Mouse (Mus musculus) limb, embryonic 14.5 days (tissue): ENCODE measurements at regions not wholly inside any gene's neighbourhood (a gene's known extent, or its start where the extent isn't known, plus 50 kb on each side); places are given as distances from the start of the nearest gene placed in this dataset.

Source experiments
- ATAC-seq: fragments of 200-750 bp; cut with Nextera tagmentation; 2 replicates; pipeline ENCODE4 v1.8.0; 2017; ENCODE audit warnings: low read depth, moderate number of reproducible peaks, moderate TSS enrichment; ENCODE audit not compliant: low FRiP score
- DNase-seq: peaks from one replicate; pipeline ENCODE4 v3.0.0-alpha.2; 2015; ENCODE audit warnings: low spot score
- H3K27ac ChIP-seq: fragments of 300-500 bp; sonication (generic); replicated peaks from 2 replicates; pipeline ENCODE4 v1.5.1; 2014; ENCODE audit warnings: low read depth, mild to moderate bottlenecking, low read length, moderate library complexity, mixed read lengths
- H3K27me3 ChIP-seq: fragments of 300-500 bp; sonication (generic); 2 replicates; pipeline ENCODE4 v1.6.1; 2014; ENCODE audit warnings: low read length, mixed read lengths; ENCODE audit not compliant: control insufficient read depth, insufficient read depth
- H3K36me3 ChIP-seq: fragments of 300-500 bp; sonication (generic); 2 replicates; pipeline ENCODE4 v1.6.1; 2014; ENCODE audit warnings: mild to moderate bottlenecking, low read length, moderate library complexity, mixed read lengths; ENCODE audit not compliant: control insufficient read depth, insufficient read depth
- H3K4me1 ChIP-seq: fragments of 300-500 bp; sonication (generic); 2 replicates; pipeline ENCODE4 v1.6.1; 2014; ENCODE audit warnings: antibody characterized with exemption, low read length, mixed read lengths; ENCODE audit not compliant: control insufficient read depth, insufficient read depth
- H3K4me2 ChIP-seq: fragments of 300-500 bp; sonication (generic); replicated peaks from 2 replicates; pipeline ENCODE4 v1.6.1; 2014; ENCODE audit warnings: low read depth, mild to moderate bottlenecking, low read length, moderate library complexity; ENCODE audit not compliant: severe bottlenecking
- H3K4me3 ChIP-seq: fragments of 300-500 bp; sonication (generic); replicated peaks from 2 replicates; pipeline ENCODE4 v1.5.1; 2014; ENCODE audit warnings: low read length
- H3K9ac ChIP-seq: fragments of 300-500 bp; sonication (generic); 2 replicates; pipeline ENCODE4 v1.6.1; 2014; ENCODE audit warnings: mild to moderate bottlenecking, low read depth, low read length, moderate library complexity; ENCODE audit not compliant: severe bottlenecking
- H3K9me3 ChIP-seq: fragments of 300-500 bp; sonication (generic); 2 replicates; pipeline ENCODE4 v1.6.1; 2016; ENCODE audit warnings: low read length; ENCODE audit not compliant: control insufficient read depth
- POLR2A ChIP-seq: fragments of 200-500 bp; IDR thresholded peaks from 2 replicates; pipeline ENCODE4 v1.8.0; 2012; ENCODE audit warnings: inconsistent platforms, mild to moderate bottlenecking, moderate library complexity, borderline replicate concordance; ENCODE audit not compliant: insufficient read depth, insufficient read length; ENCODE audit errors: extremely low read depth
- WGBS: fragments of 180-500 bp; shearing (Covaris S2); extraction: QIAGEN DNeasy Blood & Tissue Kit; methylation state at CpG from one replicate; pipeline ENCODE4 v1.1.7; 2014; 5-methylcytosine and 5-hydroxymethylcytosine counted together

GRCm38 (mm10) chr17:84027275-84027674 is 160.5 kb downstream of the Zfp36l2 start:
- Histone ChIP-seq H3K4me3 (no peak overlapping the region), H3K4me1 (peaks cover 36% of the 10 kb centered on the region), H3K27me3 (no peaks in the 10 kb centered on the region), H3K36me3 (no peaks in the 10 kb centered on the region), H3K27ac (no peak overlapping the region), H3K4me2 (no peak overlapping the region), H3K9ac (no peak overlapping the region), H3K9me3 (no peaks in the 10 kb centered on the region)
- DNase-seq, result no peak
- 52% methylated on average over 9 of the region's 9 CpGs for WGBS
- no peak for ATAC-seq
- no peak for TF ChIP-seq POLR2A

DNA sequence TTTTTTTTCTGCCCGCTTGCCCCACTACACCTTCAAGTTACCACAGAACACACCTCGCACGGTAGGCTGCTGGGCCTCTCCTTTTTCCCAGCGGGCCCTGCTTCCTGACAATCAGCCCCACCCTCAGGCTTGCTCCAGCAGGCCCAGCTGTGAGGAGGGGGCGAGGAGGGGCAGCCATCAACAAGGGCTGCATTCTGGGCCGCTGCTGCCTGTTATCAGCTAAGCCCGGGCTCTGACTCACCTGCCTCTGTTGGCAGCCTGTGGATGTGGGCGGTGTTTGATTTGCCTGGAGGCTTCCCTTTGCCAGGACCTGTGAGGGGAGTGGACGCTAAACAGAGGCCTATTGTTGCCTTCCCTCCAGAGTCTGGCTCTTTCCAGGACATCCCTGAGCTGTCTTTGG is 161.6 kb downstream of the Zfp36l2 start:
- Histone ChIP-seq H3K4me1 (peaks cover 27% of the 10 kb centered on the region), H3K36me3 (no peaks in the 10 kb centered on the region), H3K27ac (no peak overlapping the region), H3K9ac (0 out of 2 replicates have a peak overlapping the region, but pooled peaks have one; percentile 21), H3K4me3 (no peak overlapping the region), H3K4me2 (no peak overlapping the region), H3K27me3 (no peaks in the 10 kb centered on the region), H3K9me3 (no peaks in the 10 kb centered on the region)
- DNase-seq (peak; percentile 72), ATAC-seq (no peak)
- no peak for TF ChIP-seq POLR2A
- WGBS, result 22% methylated on average over 8 of the region's 9 CpGs

DNA sequence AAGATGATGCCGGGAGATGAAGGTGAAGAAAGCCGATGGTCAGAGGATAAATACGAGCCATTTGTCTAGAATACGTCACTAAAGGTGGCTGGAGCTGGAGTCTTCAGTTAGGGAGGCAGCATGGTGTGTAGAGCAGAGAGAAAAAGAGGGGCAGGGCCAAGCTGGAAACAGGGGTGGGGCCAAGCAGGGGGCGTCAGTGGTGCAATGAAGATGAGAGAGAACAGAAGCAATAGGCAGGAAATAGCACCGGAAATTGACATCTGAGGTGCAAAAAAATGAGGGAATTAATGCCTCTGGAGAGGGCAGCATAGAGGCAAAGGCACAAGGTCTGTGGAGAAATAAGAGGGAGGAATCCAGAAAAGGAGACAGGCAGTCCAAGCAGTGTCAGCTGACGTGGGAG is 165.4 kb downstream of the Zfp36l2 start:
- DNase-seq (no peak), ATAC-seq (no peak)
- no peak overlapping the region for H3K9ac ChIP-seq
- TF ChIP-seq POLR2A, result no peak
- no peaks in the 10 kb centered on the region for H3K36me3 ChIP-seq
- H3K4me1 ChIP-seq, result peaks cover 14% of the 10 kb centered on the region
- no peaks in the 10 kb centered on the region for H3K27me3 ChIP-seq
- WGBS, result 79% methylated on average over 7 of the region's 7 CpGs
- H3K4me3 ChIP-seq, result no peak overlapping the region
- no peak overlapping the region for H3K4me2 ChIP-seq
- H3K27ac ChIP-seq, result no peak overlapping the region
- no peaks in the 10 kb centered on the region for H3K9me3 ChIP-seq

DNA sequence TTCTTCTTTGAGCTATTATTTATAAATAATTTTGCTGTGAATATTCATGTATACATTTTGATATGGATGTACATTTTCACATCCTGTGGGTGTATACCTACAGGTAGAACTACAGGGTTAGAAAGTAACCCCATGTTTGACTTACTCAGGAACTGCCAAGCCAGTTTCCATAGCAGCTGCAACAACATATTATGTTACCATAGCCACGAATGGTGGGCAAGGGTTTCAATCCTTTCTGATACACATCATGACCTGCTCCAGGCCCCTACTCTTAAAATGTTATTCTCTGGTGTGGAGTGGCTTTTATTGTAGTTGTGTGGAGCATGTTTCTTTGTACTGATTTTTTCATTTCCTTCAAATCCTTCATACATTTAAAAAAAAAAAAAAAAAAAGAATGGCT is 168.9 kb downstream of the Zfp36l2 start:
- ATAC-seq (no peak), DNase-seq (no peak)
- H3K4me2 ChIP-seq, result no peak overlapping the region
- H3K4me3 ChIP-seq, result no peak overlapping the region
- no peaks in the 10 kb centered on the region for H3K9me3 ChIP-seq
- H3K27me3 ChIP-seq, result no peaks in the 10 kb centered on the region
- no peaks in the 10 kb centered on the region for H3K36me3 ChIP-seq
- 48% methylated on average over 1 of the region's 1 CpGs for WGBS
- H3K4me1 ChIP-seq, result no peaks in the 10 kb centered on the region
- H3K27ac ChIP-seq, result no peak overlapping the region
- TF ChIP-seq POLR2A, result no peak
- no peak overlapping the region for H3K9ac ChIP-seq

- DNase-seq (no peak), ATAC-seq (no peak)
- WGBS, result 73% methylated on average over 4 of the region's 4 CpGs
- no peaks in the 10 kb centered on the region for H3K9me3 ChIP-seq
- H3K4me2 ChIP-seq, result no peak overlapping the region
- TF ChIP-seq POLR2A, result no peak
- H3K27me3 ChIP-seq, result no peaks in the 10 kb centered on the region
- no peaks in the 10 kb centered on the region for H3K36me3 ChIP-seq
- no peak overlapping the region for H3K4me3 ChIP-seq
- H3K4me1 ChIP-seq, result no peaks in the 10 kb centered on the region
- H3K27ac ChIP-seq, result no peak overlapping the region
- H3K9ac ChIP-seq, result no peak overlapping the region
Observed at GRCm38 (mm10) chr17:84017891-84018290, 169.9 kb downstream of the Zfp36l2 start.
